Mouse (Mus musculus): Measurements from ENCODE around the gene Olfr1370.
A peak's percentile ranks its signal among the peaks of the same experiment; 100 is the strongest.
"Not testable (repeated sequence)": the region's sequence is repeated elsewhere in the genome, so short reads cannot be mapped to it uniquely, and the experiment has no call there.

Gene Olfr1370

GRCm38 (mm10) chr13:21074847-21075246 lies at the start of gene Olfr1370:
Olfr1370 (minus strand) TSS chr13:21074947.
- DNase-seq = no peak

DNA sequence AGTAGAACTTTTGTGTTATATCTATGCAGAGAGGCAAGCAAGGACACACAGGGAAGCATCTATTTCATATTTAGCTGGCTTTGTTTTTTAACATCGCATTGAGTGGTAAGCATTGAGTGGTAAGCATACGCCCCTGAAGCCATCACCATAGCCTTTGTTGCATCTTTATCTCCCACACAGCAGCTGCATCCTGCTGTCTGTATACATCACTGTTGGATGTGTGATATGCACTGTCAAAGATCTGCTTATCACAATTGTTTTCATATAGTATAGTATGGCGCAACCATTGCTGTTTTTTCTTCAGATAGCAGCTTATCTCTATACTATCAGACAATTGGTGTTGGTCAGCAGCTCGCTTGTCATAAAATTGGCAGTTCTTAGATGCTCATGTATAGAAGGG lies 39.4 kb upstream of the Olfr1370 start:
- no peak for DNase-seq

- not testable (repeated sequence) for DNase-seq
Measured at GRCm38 (mm10) chr13:21111183-21111582, 36.4 kb upstream of the Olfr1370 start, which contains the start of gene Olfr1369-ps1. Olfr1369-ps1 (plus strand) TSS chr13:21111483.

DNA sequence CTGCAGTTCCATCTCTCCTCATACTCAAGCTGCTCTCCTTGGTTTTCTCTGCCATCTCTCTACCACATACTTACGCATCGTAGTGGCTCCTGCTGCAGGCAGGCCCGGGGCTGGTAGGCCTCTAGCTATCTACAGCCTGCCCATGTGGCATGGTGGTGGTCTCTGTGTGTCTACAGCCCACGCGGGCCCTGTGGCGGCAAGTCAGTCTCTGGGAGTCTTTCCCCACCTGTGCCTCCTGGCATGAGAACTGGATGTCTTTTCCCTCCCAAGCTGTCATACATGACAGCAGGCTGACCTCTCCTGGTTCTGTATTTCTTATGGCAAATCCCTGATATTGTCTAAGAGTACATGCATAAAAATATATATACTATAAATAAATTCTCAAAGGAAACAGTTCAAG lies 35.7 kb upstream of the Olfr1370 start:
- DNase-seq = no peak

DNA sequence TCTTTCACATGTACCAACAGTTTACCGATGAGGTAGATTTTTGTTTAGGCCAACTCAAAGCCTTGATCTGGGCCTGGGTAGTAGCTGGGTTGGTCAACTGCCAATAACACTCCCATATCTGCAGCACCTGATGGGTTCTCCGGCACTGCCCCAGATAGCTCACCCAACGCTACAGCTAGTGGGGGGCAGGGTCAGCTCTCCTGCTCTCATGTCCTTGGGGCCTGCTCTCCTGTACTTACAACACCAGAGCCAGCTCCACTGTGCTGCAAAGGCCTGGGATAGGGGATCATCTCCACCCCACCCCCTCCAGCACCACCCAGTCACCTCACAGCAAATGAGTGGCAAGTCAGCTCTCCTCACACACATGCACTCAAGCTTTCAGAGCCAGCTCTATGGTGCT lies 35.0 kb upstream of the Olfr1370 start:
- DNase-seq = no peak

- peak; percentile 24 to 37 for DNase-seq
Measured at GRCm38 (mm10) chr13:21082686-21083085, 7.9 kb upstream of the Olfr1370 start.

DNA sequence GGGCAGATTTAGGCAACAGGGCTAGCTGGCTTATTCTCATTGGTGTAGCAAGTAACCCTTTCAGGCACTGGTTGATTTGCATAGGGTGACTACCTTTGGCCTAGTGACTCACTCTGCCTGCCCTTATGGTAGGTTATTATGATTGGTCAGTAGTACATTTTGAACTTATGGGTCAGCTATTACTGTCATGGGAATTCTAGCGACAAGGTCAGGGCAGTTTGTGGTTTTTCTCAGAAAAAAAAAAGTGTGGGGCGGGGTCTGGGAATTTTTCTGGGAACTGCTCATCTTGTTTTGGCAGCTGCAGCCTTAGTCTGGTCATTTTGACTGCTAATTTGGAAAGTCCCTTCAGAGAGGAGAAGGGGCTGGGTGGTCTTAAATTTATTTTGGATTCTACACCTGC lies 8.7 kb downstream of the Olfr1370 start:
- DNase-seq = peak; percentile 2 to 26

GRCm38 (mm10) chr13:21050118-21050517 lies 24.6 kb downstream of the Olfr1370 start:
- DNase-seq = no peak

DNA sequence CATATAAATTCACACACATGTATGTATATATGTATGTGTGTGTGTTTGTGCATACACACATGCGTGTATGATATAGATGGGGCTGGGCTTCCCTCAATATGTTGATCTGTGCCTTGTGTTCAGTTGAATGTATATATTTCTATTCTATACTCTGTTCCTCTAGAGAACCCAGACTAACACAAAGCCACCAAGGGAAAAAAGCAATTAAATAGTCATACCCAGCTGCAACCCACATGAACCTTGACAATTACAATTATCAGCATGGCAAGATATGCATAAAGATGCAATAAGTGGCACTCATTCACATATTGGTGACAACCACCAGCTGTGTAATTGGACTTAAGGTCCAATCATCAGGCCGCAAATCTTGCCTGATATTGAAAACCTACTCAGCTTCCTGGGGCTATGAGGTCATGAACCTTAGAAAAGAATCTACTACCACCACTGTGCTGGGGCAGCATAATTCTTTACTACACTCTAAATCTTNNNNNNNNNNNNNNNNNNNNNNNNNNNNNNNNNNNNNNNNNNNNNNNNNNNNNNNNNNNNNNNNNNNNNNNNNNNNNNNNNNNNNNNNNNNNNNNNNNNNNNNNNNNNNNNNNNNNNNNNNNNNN lies 34.1 kb downstream of the Olfr1370 start:
- no peak for DNase-seq

- no peak for DNase-seq
Measured at GRCm38 (mm10) chr13:21035981-21036380, 38.8 kb downstream of the Olfr1370 start.

DNA sequence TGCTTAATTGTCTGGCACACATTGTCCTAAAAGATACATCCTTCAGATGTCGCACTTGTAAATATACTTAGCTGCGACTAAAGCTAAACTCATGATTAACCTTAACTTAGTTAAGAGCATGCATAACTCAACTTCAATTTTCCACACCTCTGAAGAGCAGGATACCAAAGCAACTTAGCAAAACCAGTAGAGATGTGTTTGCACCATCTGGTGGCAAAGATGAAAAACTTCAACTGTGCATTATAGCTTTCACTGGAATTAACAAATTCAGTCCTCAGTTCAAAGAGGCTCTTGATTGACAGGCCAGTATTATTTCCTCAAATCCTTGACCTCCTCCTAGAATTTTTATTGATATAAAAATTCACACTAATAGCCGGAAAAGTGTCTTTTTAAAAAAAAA lies 39.7 kb downstream of the Olfr1370 start:
- DNase-seq = no peak

DNA sequence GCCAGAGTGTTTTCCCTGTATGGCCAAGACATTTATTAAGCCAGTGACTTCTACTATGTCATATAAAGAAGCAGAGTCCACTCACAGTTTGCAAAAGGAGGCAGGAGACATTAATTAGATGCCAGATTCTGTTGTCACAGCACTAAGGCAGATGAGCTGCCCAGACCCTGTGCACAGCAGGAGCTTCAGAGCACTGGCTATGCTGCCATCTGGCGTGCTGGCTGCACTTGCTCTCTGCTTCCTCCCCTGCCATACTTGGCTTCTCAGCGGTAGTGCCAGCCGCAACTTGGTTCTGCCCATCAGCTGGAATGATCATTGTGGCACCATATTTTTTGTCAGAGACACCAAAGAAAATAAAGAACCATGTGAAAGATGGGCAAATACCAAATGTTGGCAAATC lies 41.6 kb downstream of the Olfr1370 start:
- DNase-seq = peak in 1 of 2 experiments; percentile 18

- no peak for DNase-seq
Measured at GRCm38 (mm10) chr13:21024831-21025230, 49.9 kb downstream of the Olfr1370 start.

All from kidney, postnatal 36 days (tissue).